Mouse (Mus musculus) liver, adult 2 months (tissue): ENCODE measurements around the gene Stap2.

ENCODE experiments used
- CTCF ChIP-seq: fragments of 200-500 bp; IDR thresholded peaks from 2 replicates; pipeline ENCODE4 v1.5.1; 2011; ENCODE audit warnings: low read depth, low read length, control low read depth
- POLR2A ChIP-seq: fragments of 200-500 bp; IDR thresholded peaks from 2 replicates; pipeline ENCODE4 v1.6.1; 2011; ENCODE audit warnings: low read length, control low read depth; ENCODE audit not compliant: insufficient read depth; ENCODE audit errors: extremely low read depth

- TF ChIP-seq POLR2A (no peak), CTCF (no peak)
Observed at GRCm38 (mm10) chr17:56023386-56023785, 18.0 kb upstream of the Stap2 start.
